Mouse (Mus musculus) telencephalon, adult 2 months (tissue): ENCODE measurements around the gene Celsr2.

Experiments
- DNase-seq: peaks from one replicate; pipeline ENCODE4 v3.0.0-alpha.2; 2011; ENCODE audit warnings: low read depth, low spot score

Celsr2 gene

DNA sequence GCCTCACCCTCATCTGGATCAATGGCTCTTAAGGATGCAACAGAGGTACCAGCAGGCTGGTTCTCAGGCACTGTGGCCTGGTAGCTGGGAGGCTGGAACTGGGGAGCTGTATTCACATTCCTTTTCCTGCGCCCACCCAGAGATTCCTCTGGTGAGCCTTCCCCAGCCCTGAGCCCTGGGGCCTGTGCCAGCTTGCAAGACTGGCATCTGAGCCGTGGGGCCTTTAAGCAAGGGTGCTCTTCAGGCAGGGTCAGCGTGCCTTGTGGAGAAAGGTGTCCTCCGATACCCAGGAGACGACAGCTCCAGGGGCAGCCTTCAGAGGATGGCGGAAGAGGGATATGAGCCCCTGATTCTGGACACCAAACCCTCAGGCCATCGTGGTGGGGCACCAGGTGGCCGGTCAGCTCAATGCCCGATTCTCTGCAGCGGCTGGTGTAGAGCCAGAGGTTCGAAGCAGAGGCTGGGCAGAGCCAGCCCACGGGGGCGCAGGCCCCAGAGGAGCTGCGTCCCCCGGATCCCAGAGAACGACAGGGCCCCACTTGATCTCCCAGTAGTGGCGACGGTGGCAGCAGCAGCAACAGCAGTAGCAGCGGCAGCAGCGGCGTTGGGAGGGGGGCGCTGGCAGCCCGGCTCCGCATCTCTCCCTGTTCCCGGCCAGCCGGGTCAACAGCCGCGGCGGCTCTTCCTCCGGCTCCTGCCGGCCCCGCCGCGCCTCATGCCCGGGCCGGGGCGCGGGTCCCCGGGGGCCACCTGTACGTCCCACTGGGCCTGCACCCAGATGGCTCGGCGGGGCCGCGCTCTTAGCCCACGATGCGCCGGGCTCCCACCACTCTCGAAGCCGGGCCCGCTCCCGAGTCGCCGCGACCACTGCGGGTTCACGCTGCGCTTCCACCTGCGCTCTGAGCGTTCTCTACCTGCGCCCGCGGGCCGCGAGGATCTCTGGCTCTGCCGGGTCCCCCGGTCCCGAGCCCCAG, at the start of gene Celsr2:
TSS of gene Celsr2 (minus strand) at position 696 of the 974 bp plus-strand sequence.
- DNase-seq = no peak

DNA sequence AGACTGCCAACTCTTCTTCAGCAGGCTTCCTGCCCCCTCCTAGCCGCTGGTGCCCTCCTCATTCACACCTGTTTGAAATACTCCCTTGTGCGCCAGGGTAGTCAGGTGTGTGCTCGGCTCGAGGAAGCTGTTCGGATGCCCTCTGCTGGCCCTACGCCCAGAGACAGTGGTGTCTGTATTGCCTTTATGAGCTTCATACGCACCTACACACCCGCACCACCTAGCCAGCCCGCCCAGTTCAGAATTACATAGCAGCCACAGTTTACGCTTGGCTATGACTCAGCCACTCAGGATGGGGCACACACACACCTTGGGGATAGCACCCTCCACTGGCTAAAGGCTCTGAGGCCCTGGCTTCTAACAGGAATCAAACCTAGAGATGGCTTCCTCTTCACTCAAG, 43.5 kb upstream of the Celsr2 start:
- no peak for DNase-seq

DNA sequence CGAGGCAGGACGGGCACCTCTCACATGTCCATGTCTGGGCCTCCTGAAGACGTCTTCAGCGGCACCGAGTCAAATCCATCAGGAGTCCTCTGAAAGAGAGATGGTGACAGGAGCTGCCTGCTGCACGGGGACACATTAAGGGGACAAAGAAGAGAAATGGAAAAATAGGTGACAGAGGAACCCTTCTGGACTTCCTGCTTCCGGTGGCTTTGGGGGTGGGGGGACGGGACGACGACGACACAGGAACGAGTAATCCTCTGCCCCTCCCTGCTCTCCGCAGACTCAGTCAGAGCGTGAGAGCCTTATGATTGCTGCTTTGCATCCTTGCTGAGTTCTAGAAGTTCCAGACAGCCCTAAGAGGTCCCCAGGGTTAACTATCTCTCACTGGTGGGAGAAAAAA, 43.0 kb upstream of the Celsr2 start:
- DNase-seq = no peak

DNA sequence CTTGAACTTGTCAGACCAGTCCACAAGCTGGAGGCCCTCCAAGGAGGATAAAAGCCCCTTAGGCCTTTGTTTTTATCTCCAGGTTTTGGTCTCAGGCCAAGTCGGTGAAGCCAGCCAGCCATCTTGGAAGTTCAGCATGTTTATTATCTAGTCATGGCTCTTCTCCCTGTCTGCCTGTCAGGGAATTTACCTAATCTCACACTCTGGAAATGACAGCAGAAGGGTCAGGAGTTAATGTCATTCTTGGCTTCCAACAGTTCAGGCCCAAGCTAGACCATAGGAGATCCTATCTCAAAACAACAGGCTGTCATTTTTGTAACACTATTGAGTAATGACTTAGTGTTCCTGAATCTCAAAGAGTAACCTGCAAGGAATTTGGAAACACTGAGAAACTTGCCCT, 38.8 kb upstream of the Celsr2 start:
- no peak for DNase-seq

DNA sequence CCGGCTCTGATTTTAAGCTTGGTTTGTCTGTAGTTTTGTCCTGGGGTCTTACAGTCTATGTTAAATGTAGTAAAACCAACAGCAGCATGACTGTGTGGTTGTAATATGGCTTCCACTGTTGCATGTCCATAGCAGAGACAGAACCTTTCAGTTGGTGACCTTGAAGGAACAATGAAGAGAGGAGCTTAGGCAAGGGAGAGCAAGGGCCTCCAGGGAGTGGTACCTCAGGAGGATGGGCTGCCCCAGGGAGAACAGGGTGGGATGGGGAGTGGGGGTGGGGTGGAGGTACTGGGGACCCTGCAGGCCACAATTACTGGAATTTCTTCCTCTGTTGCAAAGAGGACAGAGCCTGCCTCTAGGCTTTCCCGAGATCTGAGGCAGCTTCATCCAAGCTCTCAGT, 36.6 kb upstream of the Celsr2 start:
- no peak for DNase-seq

DNA sequence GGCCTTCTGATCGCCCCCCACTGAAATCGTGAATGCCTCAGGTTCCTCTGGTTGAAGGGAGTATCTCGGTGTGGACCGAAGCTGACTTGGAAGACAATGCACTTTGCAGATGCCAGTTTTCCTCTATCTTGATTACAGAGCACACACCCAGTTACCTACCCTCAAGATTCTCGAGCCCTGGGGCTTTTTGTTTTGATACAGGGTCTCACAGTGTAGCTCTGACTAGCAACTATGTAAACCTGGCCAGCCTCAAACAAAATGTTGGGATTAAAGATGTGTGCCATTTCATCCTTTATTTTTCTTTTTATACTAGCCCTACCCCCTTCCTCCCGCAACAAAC, 30.0 kb upstream of the Celsr2 start:
- no peak for DNase-seq

DNA sequence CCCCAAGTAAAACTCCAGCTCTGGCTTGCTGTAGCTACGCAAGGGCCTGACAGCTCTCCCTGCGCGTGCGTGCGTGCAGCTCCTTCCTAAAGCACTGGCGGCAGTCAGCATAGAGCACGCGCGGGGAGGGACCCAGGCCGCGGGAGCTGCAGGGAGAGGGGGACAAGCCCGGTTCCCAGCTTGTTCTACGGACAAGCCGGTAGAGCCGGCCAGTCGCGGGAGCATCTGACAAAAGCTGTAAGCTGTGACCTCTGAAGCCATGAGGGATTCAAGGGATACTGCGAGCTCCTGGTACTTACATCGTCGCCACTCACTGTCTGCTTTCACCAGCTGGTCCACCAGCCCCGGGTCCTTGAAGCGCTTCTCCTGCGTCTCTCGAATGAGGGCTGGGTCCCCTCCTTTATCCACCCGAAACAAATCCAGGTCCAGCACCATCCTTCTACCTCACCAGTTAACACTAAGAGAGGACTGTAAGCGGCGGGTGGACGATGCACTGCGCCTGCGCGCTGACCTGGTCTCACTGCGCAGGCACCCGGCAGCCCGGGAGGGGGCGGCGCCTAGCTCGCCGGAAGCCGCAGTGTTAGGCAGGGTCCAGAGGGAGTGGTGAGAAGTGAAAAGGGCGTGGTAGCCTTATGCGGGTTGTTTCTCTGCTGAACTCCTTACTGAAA, 29.5 kb upstream of the Celsr2 start, which contains the start of gene Sars:
TSS of gene Sars (minus strand) at position 512 of the 668 bp plus-strand sequence.
- peak; percentile 87 for DNase-seq

DNA sequence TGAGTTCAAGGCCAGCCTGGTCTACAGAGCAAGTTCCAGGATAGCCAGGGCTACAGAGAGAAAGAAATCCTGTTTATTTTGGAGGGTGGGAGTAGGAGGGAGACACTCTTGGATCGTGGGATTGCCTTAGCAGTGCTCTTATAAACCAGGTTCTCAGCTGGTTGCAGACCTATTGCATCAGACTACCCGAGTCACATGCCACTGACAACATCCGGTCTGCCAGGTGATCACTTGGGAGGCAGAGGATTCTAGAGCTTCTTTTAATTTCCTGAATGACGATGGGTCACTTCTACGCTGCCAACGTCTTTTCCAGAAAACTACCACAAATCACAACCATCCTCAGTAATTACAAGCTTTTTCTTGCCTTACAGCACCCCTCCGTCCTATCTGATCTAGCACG, 28.7 kb upstream of the Celsr2 start:
- DNase-seq = peak; percentile 71

DNA sequence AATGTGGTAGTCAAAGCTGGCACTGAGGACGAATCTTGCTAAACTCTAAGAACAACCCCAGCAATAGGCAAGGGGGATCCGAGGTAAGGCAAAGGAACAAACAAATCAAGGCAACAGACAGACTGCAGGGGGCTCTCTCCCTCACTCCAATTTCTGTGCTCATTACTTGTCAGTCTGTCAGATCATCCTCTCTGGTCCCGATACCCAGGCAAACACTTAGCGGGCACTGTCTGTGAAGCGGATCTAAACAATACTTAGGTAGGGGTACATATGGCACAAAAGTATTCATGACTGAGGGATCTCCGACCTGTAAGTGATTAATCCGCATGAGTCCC, 21.0 kb upstream of the Celsr2 start:
- no peak for DNase-seq

DNA sequence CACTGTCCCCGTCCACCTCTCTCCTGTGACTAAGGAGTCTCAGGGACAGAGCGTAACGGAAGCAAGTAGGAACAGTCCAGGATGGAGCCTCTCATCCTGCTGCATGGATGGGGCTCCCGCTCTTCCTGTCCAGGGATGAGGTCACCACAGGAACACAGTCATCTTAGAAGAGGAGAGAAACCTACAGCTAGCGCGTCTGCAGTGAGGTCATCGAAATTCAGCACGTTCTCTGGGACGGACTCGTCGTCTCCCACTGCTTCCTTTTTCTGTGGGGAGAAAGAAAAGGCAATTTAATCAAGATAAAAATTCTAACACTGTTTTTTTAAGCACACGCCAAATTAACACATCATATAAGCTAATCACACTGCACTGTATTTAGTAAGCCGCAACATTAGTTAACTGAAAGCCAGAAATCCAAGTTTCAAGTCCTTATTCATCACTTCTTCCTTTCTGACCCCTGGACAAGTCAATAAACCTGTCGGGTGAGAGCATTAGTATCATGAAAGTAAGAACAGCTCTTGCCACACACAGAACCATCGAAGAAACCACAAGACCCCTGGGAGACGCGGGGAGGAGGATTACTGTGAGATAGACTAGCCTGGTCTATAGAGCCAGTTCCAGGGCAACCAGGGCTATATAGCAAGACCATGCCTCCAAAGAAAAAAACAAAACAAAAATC, 20.5 kb upstream of the Celsr2 start:
- DNase-seq = no peak

DNA sequence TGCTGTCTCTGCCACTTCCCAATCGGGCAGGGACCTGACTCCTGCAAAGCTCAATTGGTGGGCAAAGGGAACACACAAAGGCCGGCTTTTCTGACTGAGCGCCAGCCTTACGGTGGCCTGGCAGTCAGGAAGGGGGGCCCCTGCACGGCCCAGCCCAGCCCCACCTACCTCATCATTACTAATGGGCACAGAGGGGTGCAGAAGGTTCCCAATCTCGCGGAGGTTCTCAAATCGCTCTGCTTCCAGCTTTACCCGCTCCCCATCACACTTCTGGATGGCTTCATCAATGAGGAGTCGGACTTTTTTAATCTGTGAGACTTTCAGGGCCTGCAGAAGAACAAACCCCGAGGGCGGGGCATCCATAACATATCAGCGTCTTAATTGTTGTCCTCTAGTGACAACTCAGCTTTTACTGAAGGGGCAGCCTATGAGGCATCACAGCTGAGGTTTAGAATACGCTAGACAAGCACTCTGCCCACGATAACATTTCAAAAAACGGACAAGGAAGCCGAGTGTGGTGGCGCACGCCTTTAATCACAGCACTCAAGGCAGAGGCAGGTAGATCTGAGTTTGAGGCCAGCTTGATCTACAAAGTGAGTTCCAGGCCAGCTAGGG, 18.6 kb upstream of the Celsr2 start:
- no peak for DNase-seq

DNA sequence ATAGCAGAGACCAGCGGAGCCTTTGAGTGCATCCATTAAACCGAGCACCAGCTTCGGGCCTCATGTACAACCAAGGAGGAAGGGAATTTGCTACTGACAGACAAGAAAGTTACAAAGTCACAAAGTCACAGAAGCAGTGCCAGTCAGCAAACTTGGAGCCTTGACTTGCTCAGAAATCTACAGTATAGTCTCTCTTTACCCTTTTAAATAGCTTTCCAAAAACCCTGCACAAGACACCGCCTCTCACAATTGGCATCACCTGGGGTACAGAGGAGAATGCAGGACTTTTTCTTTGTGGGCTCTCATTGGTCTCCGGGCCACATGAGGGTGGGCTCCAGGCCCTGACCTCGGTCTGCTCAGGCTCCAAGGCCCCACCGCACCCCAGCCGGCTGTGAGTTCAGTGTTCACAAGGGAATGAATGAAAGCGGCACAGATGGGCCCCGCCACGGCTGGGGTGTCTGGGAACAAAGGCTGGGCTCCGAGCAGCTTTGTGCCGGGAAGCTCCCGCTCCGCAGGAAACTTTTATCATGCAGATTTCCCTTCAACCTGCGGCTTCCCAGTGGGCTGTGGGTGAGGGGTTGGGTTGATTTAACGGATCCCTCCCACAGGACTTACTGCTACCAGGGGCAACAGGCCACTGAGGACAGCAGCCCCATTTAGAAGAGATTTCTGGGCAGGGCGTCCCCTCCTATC, 18.0 kb upstream of the Celsr2 start:
- DNase-seq = no peak

DNA sequence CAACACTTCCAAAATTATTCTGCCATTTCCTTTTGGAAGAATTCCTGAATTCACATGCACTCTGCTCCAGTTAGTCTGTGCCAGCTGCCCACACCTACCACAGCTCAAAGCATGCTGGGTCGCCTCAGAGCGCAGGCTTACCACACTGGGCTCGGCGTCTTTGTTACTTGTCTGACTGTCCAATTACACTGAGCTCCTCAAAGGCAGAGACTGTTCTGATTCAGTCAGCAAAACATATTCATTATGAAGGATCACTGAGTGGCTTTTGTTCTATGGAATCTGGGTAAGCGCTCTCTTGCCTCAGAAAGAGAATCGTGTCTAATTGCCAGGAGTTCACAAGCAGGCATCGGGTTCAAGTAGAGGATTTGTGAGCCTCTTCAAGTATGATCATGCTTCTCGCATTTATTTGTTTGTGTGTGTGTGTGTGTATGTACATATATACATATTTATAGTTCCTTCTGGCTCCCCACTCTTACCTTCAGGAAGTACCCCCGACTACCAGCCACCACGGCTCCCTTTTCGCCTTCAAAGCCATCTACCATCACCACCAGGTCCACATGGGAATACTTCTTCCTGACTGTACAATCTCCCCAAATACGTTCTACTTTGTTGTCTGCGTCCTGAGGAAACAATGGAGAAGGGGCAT, 17.3 kb upstream of the Celsr2 start:
- peak; percentile 65 for DNase-seq

DNA sequence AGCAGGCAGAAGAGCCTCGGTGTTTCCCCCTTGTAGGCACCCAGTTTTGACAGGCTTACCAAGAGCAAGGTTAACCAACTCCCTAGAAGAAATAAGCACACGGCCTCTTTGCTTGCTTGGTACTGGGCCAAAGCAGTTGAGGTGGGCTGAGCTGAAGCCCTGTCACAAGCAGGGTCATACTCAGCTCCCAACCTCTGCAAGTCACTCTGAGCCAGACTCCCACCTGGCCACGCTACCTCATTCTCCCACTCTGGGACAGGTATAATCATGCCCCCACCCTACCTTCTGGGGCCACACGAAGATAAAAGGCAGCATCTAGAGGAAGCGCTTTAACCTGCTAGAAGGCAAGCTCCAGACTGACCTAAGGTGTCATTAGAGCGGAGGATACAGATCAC, 10.3 kb upstream of the Celsr2 start:
- DNase-seq = no peak

DNA sequence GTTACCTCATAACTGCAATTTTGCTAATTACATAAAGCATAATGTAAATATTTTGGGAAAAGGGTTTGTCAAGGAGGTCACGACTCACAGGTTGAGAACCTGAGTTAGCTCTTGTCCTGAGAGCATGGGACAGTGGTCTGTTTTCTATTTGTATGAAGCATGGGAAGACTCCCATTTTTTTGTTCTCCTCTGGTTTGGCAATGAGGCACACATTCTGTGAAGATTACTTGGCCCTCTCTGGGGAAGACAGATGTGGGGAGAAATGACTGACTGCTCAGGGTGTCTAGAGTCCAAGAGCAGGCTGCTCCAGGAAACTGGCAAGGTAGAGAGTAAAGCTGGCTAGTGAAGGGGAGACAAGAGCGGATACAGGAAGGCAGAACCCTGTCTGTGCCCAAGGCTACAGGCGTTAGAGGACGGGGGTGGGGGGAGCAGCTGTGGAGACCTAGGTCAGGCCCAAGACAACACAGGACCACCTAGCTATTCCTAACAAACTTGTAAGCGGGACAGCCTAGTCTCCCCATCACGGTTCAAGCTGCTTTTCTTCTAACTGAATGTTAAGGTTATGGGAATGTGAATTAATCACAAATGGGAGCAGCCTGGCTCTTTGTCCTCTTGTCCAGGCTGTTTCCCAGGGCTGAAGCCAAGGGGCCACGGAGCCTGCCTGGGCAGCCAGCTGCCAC, 9.7 kb upstream of the Celsr2 start:
- no peak for DNase-seq

DNA sequence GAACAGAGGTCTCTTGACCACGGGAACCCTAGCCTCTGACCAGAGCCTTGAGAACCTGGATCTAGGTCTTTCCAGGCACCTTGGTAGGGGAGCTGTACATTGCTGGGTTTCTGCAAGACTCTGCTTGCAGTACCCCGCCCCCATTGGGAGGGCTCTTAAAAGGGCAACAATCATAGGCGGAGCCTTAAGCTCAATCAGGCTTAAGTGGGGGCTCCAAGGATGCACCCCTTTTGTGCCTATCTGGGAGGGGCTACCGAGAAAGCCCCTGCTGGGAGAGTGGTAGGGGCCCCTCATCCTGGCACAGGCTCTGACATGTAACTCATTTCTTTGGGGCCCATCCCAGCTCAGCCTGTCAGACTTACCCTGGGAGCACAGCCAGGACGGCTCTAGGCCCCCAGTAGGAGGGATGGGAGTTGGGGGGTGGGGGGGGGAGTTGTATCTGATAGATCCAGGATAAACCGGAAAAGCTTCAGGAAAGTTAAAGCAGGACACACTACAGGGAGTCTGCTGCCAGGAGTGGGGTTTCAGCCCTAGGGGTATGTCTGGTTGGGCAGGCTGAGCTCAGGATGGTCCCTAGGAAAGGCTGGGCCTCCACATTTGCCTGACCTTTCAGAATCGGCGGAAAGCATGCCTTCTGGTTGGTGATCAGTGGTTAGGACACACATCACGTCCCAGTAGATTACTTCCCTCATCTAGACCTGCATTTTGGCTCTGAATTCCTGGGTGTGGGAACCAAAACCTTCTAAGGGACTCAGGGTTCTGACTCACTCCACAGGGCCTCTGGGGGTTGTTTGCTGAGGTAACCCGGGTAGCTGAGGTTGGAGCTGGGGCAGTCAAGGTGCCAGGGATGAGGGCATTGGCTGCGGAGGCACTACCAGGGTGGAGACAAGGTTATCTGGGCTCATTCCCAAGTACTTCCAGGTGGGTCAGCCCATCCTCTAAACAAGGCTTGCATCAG, 8.8 kb upstream of the Celsr2 start:
- peak; percentile 68 for DNase-seq

DNA sequence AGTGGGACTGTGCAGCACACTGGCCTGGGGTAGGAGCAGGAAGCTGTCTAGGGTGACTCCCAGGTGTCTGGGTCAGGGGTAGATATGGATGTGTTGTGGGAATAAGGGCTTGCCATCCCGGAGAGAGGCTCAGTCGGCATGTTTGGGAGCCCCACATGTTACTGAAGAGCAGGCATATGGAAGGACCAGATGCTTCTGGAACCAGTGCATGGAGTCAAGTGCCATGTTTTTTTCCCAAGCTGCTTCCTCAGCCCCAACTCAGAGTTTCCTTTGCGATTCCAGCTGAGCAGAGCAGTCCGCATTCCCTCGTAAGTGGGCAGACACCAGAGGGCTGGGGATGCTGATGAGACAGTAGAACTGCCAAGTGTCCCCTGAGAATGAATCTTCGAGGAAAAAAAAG, 7.7 kb upstream of the Celsr2 start:
- no peak for DNase-seq

DNA sequence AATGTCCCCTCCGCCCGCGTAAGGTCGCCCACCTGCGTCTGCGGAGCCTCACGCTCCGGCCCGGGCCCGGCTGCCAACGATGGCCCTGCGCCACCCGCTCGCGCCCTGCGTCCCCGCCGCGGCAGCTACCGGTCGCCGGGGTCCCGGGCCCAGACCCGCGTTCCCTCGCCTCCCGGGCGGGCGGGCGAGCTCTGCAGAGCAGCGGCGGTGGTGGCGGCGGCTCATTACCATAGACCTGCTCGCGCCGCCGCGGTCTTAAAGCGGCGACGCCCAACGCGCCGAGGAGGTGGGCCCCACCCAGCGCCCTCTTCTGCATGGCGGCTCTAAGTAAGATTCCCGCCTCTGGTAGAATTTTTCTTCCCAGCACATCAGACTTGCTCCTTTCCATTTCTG, 475 bp upstream of the Celsr2 start:
- DNase-seq = peak; percentile 72

DNA sequence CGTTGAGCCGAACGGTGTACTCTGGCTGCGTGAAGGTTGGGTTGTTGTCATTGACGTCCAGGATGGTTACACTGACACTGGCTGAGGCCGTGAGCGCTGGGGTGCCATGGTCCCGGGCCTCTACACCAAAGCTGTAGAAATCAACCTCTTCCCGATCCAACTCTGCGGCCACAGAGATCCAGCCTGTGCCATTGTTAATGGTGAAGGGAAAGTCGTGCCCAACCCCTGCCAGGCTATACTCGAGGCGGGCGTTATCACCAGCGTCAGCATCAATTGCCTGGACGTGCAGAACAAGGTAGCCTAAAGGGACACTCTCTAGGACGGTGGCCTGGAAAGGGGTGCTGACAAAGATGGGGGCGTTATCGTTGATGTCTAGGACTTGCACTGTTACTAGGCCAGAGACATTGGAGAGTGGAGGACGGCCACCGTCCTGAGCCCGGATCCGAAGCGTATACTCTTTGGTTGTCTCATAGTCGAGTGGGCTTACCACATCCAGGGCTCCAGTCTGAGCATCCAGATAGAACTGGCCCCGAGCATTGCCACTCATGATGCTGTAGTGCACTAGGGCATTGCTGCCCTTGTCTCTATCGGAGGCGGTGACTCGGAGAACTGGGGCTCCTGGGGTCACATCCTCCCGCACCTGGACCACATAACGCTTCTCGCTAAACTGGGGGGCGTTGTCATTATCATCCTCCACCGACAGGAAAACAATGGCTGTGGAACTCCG, 1.6 kb downstream of the Celsr2 start:
- no peak for DNase-seq
